Mouse (Mus musculus): ENCODE results near the gene Rest. TPM values are rescaled to one million over a fixed set of nuclear protein-coding genes. Genes with fewer than 3 reads are reported as not detected.

The Rest gene
- polyA plus RNA-seq, 1 experiment from 2014 or later = 6.7 TPM

DNA sequence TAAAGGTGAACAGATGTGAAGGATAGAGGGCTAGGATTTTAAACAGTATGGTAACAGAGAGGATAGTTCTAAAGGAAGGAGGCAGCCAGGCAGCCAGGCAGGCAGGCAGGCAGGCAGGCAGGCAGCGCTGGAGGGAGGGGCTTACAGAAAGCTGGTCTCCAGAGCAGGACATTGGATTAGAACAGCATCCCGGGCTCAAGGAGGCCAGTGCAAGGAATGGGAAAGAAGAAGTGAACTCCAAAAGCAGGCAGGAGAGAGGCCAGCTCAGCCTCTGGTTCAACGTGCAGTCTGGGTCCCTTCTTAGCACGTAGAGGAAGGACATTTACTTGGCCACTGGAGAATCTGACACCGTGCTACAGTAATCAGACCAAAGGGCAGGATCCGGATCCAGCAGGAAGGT is 5.2 kb upstream of the Rest start:
- Histone ChIP-seq H3K27ac (ENCODE audit: low read length) (no peak overlapping the region), H3K4me2 (ENCODE audit: low read length) (no peak overlapping the region), H3K9me3 (ENCODE audit: control insufficient read depth, low read length) (no peaks in the 10 kb centered on the region), H3K4me1 (replicated peaks; ENCODE audit: control insufficient read depth, insufficient read depth, low read length) (peaks cover 3% of the 10 kb centered on the region; the same call in 1 of the 2 replicates), H3K27me3 (replicated peaks; ENCODE audit: control insufficient read depth, insufficient read depth, low read length) (no peaks in the 10 kb centered on the region), H3K4me3 (replicated peaks; ENCODE audit: low read length) (no peak overlapping the region), H3K9ac (replicated peaks; ENCODE audit: low read depth, low read length) (no peak overlapping the region), H3K36me3 (ENCODE audit: control insufficient read depth, insufficient read depth) (no peaks in the 10 kb centered on the region)
- no peak for ATAC-seq
- WGBS = 59% methylated on average over 6 of the region's 6 CpGs

DNA sequence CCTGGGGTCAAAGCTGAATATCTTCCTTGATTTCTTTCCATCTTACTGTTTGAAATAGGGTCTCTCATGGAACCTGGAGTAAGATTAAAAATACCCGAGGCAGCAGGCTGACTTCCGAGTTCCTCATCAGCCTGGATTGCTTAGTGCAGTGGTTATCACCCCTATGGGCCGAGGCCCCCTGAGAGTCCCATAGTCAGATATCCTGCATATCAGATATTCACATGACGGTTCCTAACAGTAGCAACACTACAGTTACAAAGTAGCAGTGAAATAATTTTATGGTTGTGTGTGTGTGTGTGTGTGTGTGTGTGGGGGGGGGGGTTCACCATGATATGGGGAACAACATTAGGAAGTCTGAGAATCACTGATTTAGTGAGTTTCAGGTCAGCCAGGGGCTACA is 4.2 kb upstream of the Rest start:
- ATAC-seq = no peak
- H3K9ac ChIP-seq (replicated peaks; ENCODE audit: low read depth, low read length) = no peak overlapping the region
- H3K4me2 ChIP-seq (ENCODE audit: low read length) = no peak overlapping the region
- no peaks in the 10 kb centered on the region for H3K36me3 ChIP-seq (ENCODE audit: control insufficient read depth, insufficient read depth)
- H3K27me3 ChIP-seq (replicated peaks; ENCODE audit: control insufficient read depth, insufficient read depth, low read length) = no peaks in the 10 kb centered on the region
- no peak overlapping the region for H3K4me3 ChIP-seq (replicated peaks; ENCODE audit: low read length)
- H3K9me3 ChIP-seq (ENCODE audit: control insufficient read depth, low read length) = no peaks in the 10 kb centered on the region
- H3K4me1 ChIP-seq (replicated peaks; ENCODE audit: control insufficient read depth, insufficient read depth, low read length) = peaks cover 3% of the 10 kb centered on the region; the same call in 1 of the 2 replicates
- WGBS = 87% methylated on average over 4 of the region's 4 CpGs
- H3K27ac ChIP-seq (ENCODE audit: low read length) = no peak overlapping the region

DNA sequence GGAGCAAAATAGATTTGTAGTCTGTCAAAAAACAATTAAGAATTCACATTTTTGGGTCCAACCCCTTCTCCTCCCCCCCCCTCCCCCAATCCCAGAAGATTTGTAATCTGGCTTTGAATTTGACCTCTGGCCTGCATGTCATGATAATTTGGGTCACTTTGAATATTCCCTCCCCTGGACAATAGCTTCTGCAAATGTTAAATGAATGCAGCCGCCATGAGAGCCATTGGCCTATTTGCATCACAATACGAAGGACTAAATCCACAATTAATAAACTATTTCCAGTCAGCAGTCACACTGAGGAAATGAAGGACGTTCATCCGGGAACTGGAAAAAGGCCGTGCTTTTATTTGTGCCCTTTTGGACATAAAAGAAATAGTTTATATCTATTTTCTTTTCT is 3.2 kb upstream of the Rest start:
- Histone ChIP-seq H3K4me3 (replicated peaks; ENCODE audit: low read length) (no peak overlapping the region), H3K27ac (ENCODE audit: low read length) (no peak overlapping the region), H3K4me1 (replicated peaks; ENCODE audit: control insufficient read depth, insufficient read depth, low read length) (peaks cover 6% of the 10 kb centered on the region), H3K27me3 (replicated peaks; ENCODE audit: control insufficient read depth, insufficient read depth, low read length) (no peaks in the 10 kb centered on the region), H3K9ac (replicated peaks; ENCODE audit: low read depth, low read length) (no peak overlapping the region), H3K9me3 (ENCODE audit: control insufficient read depth, low read length) (no peaks in the 10 kb centered on the region), H3K36me3 (ENCODE audit: control insufficient read depth, insufficient read depth) (no peaks in the 10 kb centered on the region), H3K4me2 (ENCODE audit: low read length) (no peak overlapping the region)
- ATAC-seq = no peak
- WGBS = 17% methylated on average over 5 of the region's 5 CpGs

DNA sequence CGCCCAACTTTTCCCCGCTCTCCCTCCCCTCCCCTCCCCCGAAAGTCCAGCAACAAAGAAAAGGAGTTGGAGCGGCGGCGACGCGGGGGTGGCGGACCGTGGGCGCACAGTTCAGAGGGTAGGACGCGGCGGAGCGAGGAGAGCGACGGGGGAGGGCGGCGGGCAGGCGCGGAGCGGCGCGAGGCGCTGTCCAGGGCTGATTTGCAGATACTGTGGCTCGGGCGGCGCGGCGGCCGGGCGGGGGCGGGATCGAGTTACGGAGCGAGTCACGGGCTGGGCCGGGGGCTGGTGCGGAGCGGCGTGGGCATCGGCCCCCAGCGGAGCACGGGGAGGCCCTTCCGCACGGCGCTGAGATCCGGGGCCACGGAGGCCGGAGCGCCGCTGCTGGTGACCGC is 377 bp downstream of the Rest start:
- Histone ChIP-seq H3K4me3 (replicated peaks; ENCODE audit: low read length) (peak overlapping the region; percentile 85), H3K9ac (replicated peaks; ENCODE audit: low read depth, low read length) (peak overlapping the region; percentile 73), H3K4me2 (ENCODE audit: low read length) (peak overlapping the region; percentile 63), H3K36me3 (ENCODE audit: control insufficient read depth, insufficient read depth) (0 out of 2 replicates have a peak, but pooled peaks cover 3% of the 10 kb centered on the region), H3K27ac (ENCODE audit: low read length) (peak overlapping the region; percentile 66), H3K9me3 (ENCODE audit: control insufficient read depth, low read length) (no peaks in the 10 kb centered on the region), H3K27me3 (replicated peaks; ENCODE audit: control insufficient read depth, insufficient read depth, low read length) (no peaks in the 10 kb centered on the region), H3K4me1 (replicated peaks; ENCODE audit: control insufficient read depth, insufficient read depth, low read length) (peaks cover 6% of the 10 kb centered on the region)
- peak; percentile 78 for ATAC-seq
- under 1% methylated on average over 30 of the region's 53 CpGs for WGBS

DNA sequence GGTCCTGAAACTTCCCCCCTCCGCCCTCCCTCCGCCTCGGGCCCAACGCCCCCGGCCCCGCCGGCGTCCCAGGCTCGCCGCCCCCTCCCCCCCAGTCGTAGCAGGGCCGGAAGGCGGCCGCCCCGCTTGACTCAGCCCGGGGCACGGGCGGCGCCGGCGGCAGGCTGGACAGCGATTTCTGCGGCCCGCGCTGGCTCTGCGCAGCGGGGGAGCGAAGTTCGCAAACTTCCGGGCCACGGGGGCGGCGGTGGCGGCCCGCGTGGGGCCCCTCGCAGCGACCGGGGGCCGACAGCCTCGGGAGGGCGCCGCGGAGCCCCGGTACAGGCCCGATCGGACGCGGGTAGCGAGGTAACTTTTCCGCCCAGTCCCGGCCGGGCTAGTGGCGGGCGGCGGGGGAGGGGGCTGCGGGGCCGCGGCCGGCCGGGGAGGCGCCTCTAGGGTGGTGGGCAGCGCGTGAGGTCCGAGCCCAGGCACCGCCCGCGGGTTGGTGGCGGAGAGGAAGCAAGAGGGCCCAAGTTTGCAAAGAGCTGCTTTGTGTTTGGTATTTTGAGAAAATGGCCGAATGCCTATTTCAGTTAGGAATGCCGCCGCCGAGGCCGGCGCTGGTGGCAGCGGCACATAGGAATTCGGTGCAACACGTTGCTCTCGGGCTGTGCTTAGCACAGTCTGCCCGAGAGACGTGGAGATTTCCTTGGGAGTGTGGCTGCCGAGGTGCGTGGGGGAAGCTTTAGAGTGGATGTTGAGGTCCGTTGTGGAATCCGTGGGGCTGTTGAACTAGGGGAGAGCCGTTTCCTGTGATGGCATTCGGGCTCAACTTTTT is 985 bp downstream of the Rest start:
- Histone ChIP-seq H3K4me1 (replicated peaks; ENCODE audit: control insufficient read depth, insufficient read depth, low read length) (peaks cover 6% of the 10 kb centered on the region), H3K9ac (replicated peaks; ENCODE audit: low read depth, low read length) (peak overlapping the region; percentile 73), H3K27ac (ENCODE audit: low read length) (peak overlapping the region; percentile 66), H3K4me2 (ENCODE audit: low read length) (peak overlapping the region; percentile 63), H3K4me3 (replicated peaks; ENCODE audit: low read length) (peak overlapping the region; percentile 85), H3K9me3 (ENCODE audit: control insufficient read depth, low read length) (no peaks in the 10 kb centered on the region), H3K27me3 (replicated peaks; ENCODE audit: control insufficient read depth, insufficient read depth, low read length) (no peaks in the 10 kb centered on the region), H3K36me3 (ENCODE audit: control insufficient read depth, insufficient read depth) (0 out of 2 replicates have a peak, but pooled peaks cover 3% of the 10 kb centered on the region)
- peak; percentile 53 for ATAC-seq
- WGBS = under 1% methylated on average over 74 of the region's 87 CpGs

DNA sequence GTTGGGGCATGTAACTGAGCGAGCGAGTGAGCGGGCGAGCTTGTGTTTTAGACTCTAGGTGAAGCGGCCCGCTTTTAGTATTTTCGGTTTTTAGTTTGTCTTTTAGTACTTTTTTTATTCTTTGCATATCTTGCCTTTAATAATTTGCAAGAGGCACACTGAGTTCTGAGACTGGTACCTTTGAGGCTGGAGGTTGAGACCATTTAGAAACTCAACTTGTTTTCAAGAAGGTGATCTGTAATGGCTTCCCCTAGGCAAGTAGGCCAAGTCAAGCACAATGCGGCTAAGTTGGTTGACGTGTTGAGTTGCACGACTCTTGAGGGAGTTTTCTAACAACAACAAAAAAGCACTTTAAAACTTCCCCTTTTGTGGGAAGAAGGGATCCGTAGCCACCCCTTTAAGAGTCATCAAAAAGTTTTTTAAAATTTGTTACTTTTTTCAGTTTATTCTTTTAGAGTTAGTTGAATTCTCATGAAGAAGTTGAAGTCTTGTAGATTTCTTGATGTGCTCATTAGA is 1.7 kb downstream of the Rest start:
- no peak for ATAC-seq
- Histone ChIP-seq H3K27ac (ENCODE audit: low read length) (no peak overlapping the region; the same call in 1 of the 2 replicates), H3K36me3 (ENCODE audit: control insufficient read depth, insufficient read depth) (0 out of 2 replicates have a peak, but pooled peaks cover 3% of the 10 kb centered on the region), H3K9ac (replicated peaks; ENCODE audit: low read depth, low read length) (peak overlapping the region; percentile 73), H3K9me3 (ENCODE audit: control insufficient read depth, low read length) (no peaks in the 10 kb centered on the region), H3K4me1 (replicated peaks; ENCODE audit: control insufficient read depth, insufficient read depth, low read length) (peaks cover 6% of the 10 kb centered on the region), H3K4me2 (ENCODE audit: low read length) (peak overlapping the region; percentile 63), H3K27me3 (replicated peaks; ENCODE audit: control insufficient read depth, insufficient read depth, low read length) (no peaks in the 10 kb centered on the region), H3K4me3 (replicated peaks; ENCODE audit: low read length) (peak overlapping the region; percentile 85)
- 3% methylated on average over 11 of the region's 11 CpGs for WGBS

DNA sequence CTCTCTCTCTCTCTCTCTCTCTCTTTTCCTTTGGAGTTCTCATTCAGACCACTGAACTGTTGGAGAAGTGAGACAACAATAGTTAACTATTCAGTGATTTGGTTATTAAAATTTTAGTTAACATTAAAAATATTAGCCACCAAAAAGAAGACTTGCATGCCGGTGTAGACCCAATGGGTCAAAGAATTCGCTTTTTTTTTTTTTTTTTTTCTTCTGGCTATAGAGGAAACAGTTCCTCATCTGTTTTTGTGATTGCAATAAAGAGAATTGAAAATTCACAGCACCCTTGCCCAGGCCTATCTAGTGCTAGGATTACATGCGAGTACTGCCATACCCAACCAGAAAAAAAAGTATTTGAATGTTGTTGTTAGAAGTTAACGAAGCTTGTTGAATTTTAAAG is 2.1 kb downstream of the Rest start:
- H3K4me2 ChIP-seq (ENCODE audit: low read length) = peak overlapping the region; percentile 63
- H3K9me3 ChIP-seq (ENCODE audit: control insufficient read depth, low read length) = no peaks in the 10 kb centered on the region
- H3K4me1 ChIP-seq (replicated peaks; ENCODE audit: control insufficient read depth, insufficient read depth, low read length) = peaks cover 6% of the 10 kb centered on the region
- H3K9ac ChIP-seq (replicated peaks; ENCODE audit: low read depth, low read length) = no peak overlapping the region
- H3K36me3 ChIP-seq (ENCODE audit: control insufficient read depth, insufficient read depth) = 0 out of 2 replicates have a peak, but pooled peaks cover 3% of the 10 kb centered on the region
- no peaks in the 10 kb centered on the region for H3K27me3 ChIP-seq (replicated peaks; ENCODE audit: control insufficient read depth, insufficient read depth, low read length)
- no peak overlapping the region for H3K27ac ChIP-seq (ENCODE audit: low read length)
- no peak overlapping the region for H3K4me3 ChIP-seq (replicated peaks; ENCODE audit: low read length)
- WGBS = 51% methylated on average over 4 of the region's 4 CpGs
- ATAC-seq = no peak

DNA sequence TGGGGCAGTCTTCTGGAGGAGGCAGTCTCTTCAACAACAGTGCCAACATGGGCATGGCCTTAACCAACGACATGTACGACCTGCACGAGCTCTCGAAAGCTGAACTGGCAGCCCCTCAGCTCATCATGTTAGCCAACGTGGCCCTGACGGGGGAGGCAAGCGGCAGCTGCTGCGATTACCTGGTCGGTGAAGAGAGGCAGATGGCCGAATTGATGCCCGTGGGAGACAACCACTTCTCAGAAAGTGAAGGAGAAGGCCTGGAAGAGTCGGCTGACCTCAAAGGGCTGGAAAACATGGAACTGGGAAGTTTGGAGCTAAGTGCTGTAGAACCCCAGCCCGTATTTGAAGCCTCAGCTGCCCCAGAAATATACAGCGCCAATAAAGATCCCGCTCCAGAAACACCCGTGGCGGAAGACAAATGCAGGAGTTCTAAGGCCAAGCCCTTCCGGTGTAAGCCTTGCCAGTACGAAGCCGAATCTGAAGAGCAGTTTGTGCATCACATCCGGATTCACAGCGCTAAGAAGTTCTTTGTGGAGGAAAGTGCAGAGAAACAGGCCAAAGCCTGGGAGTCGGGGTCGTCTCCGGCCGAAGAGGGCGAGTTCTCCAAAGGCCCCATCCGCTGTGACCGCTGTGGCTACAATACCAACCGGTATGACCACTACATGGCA is 2.8 kb downstream of the Rest start:
- H3K27ac ChIP-seq (ENCODE audit: low read length) = no peak overlapping the region
- no peaks in the 10 kb centered on the region for H3K27me3 ChIP-seq (replicated peaks; ENCODE audit: control insufficient read depth, insufficient read depth, low read length)
- H3K9ac ChIP-seq (replicated peaks; ENCODE audit: low read depth, low read length) = no peak overlapping the region
- no peak overlapping the region for H3K4me3 ChIP-seq (replicated peaks; ENCODE audit: low read length)
- ATAC-seq = no peak
- H3K4me1 ChIP-seq (replicated peaks; ENCODE audit: control insufficient read depth, insufficient read depth, low read length) = peaks cover 6% of the 10 kb centered on the region
- WGBS = 92% methylated on average over 30 of the region's 30 CpGs
- H3K36me3 ChIP-seq (ENCODE audit: control insufficient read depth, insufficient read depth) = 0 out of 2 replicates have a peak, but pooled peaks cover 3% of the 10 kb centered on the region
- H3K9me3 ChIP-seq (ENCODE audit: control insufficient read depth, low read length) = no peaks in the 10 kb centered on the region
- H3K4me2 ChIP-seq (ENCODE audit: low read length) = no peak overlapping the region

DNA sequence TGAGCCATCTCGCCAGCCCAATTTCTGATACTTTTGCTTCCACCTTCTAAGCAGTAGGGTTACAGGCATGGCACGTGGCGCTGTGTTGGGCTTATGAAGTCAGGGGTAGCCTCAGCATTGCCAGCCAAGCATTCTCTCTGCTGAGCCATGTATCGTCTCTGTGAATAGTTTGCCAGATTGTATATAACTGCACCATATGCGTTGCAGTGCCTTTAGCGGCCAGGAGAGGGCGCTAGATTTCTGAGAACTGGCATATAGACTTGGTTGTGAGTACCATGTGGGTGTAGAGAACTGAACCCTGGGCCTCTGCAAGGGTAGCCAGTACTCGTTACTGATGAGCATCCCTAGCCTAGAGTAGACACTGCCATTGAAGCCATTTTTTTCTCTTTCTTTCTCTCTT is 4.1 kb downstream of the Rest start:
- Histone ChIP-seq H3K36me3 (ENCODE audit: control insufficient read depth, insufficient read depth) (0 out of 2 replicates have a peak, but pooled peaks cover 3% of the 10 kb centered on the region), H3K4me2 (ENCODE audit: low read length) (no peak overlapping the region), H3K4me3 (replicated peaks; ENCODE audit: low read length) (no peak overlapping the region), H3K9ac (replicated peaks; ENCODE audit: low read depth, low read length) (no peak overlapping the region), H3K27me3 (replicated peaks; ENCODE audit: control insufficient read depth, insufficient read depth, low read length) (no peaks in the 10 kb centered on the region), H3K27ac (ENCODE audit: low read length) (no peak overlapping the region), H3K9me3 (ENCODE audit: control insufficient read depth, low read length) (no peaks in the 10 kb centered on the region), H3K4me1 (replicated peaks; ENCODE audit: control insufficient read depth, insufficient read depth, low read length) (peaks cover 6% of the 10 kb centered on the region)
- no peak for ATAC-seq
- 76% methylated on average over 8 of the region's 8 CpGs for WGBS

Data from forebrain, embryonic 16.5 days (tissue).